Mouse (Mus musculus): ENCODE measurements around the gene Erbb2.

GRCm38 (mm10) chr11:98406621-98407020 is 5.6 kb upstream of the Erbb2 start:
- TF ChIP-seq CTCF (IDR thresholded peaks at IDR 0.05; ENCODE audit: extremely low read depth, insufficient read depth, insufficient read length, insufficient replicate concordance) = no peak
- TF ChIP-seq POLR2A (IDR thresholded peaks at IDR 0.05; ENCODE audit: low read depth, low read length) = no peak

Measured in spleen, adult 2 months (tissue).